ENCODE assay signal across 23 mouse cellular contexts in the genomic region with DNA sequence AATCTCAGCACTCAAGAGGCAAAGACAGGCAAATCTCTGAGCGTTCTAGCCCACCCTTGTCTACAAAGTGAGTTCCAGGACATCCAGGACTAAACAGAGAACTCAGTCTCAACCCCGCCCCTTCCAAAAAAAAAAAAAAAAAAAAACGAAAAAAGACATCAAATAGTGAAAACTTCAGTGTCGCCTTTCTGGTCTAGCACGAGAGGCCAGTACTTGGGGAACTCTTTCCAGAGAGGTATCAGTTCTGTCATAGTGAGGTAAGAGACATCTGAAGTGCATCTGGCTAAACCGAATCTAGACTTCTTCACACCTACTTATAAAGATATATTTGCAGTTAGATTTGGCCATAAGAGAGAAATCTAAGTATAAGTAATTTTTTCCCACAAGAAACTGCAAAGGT.
DNase-seq lines count a peak whose midpoint lies in the region; ATAC-seq and TF ChIP-seq lines count a peak whose summit lies in the region.
"Had no signal": no experiment of that assay in that cellular context is flagged by ENCODE, and none has a peak within 500 bp of the region (broad histone marks: within the 10 kb centered on the region; RNA-seq: fewer than 3 reads in every experiment).

No protein-coding gene starts in this region.

- no peak for DNase-seq in hindbrain, embryonic 11.5 days (ENCODE audit: low spot score)
- no peak for DNase-seq in hindbrain, postnatal 0 days (ENCODE audit: low spot score)
- DNase-seq in midbrain, embryonic 10.5 days (ENCODE audit: low spot score): no peak
- DNase-seq in midbrain, embryonic 14.5 days: no peak
- DNase-seq in CH12.LX (ENCODE audit: extremely low read depth): peak; percentile 48
- no peak for DNase-seq in natural killer cell, adult 2 months (ENCODE audit: low spot score in 2 of 2)
- DNase-seq: adrenal gland, adult 8-10 months; adrenal gland, postnatal 25 days; cerebellum, adult 11-12 months; cerebellum, adult 8-10 months; cerebellum, postnatal 10 days; cerebellum, postnatal 36 days; forebrain, postnatal 0 days; gastrocnemius, adult 2 months; gastrocnemius, postnatal 14 days had no signal

- H3K27me3 ChIP-seq in hindbrain, embryonic 11.5 days (ENCODE audit: control insufficient read depth, insufficient read depth, low read length): no peaks in the 10 kb centered on the region
- H3K27me3 ChIP-seq in hindbrain, postnatal 0 days (ENCODE audit: insufficient read depth, low read length): no peaks in the 10 kb centered on the region
- no peaks in the 10 kb centered on the region for H3K27me3 ChIP-seq in midbrain, embryonic 10.5 days (ENCODE audit: low read depth, poor library complexity, severe bottlenecking)
- H3K27me3 ChIP-seq in midbrain, embryonic 16.5 days (ENCODE audit: control insufficient read depth, insufficient read depth, low read depth, low read length): no peaks in the 10 kb centered on the region
- no peaks in the 10 kb centered on the region for H3K27me3 ChIP-seq in midbrain, embryonic 14.5 days (ENCODE audit: control insufficient read depth, insufficient read depth, low read length)
- H3K27me3 ChIP-seq in midbrain, embryonic 13.5 days: no peaks in the 10 kb centered on the region
- no peaks in the 10 kb centered on the region for H3K27me3 ChIP-seq in CH12.LX (replicated peaks)
- H3K27me3 ChIP-seq: embryonic facial prominence, embryonic 13.5 days had no signal

- H3K9ac ChIP-seq in hindbrain, embryonic 11.5 days (ENCODE audit: low read depth, low read length): no peak overlapping the region
- no peak overlapping the region for H3K9ac ChIP-seq in hindbrain, postnatal 0 days (replicated peaks; ENCODE audit: low read length)
- H3K9ac ChIP-seq in midbrain, embryonic 16.5 days (ENCODE audit: low read depth, low read length): no peak overlapping the region
- H3K9ac ChIP-seq in midbrain, embryonic 14.5 days (replicated peaks; ENCODE audit: low read length): no peak overlapping the region
- H3K9ac ChIP-seq in midbrain, embryonic 13.5 days (replicated peaks): no peak overlapping the region
- H3K9ac ChIP-seq in CH12.LX (ENCODE audit: insufficient read depth, low read depth): no peak overlapping the region
- H3K9ac ChIP-seq: embryonic facial prominence, embryonic 13.5 days; forebrain, postnatal 0 days had no signal

- peak overlapping the region; percentile 3; the same call in 1 of the 2 replicates for H3K27ac ChIP-seq in hindbrain, embryonic 11.5 days (ENCODE audit: low read depth, low read length)
- no peak overlapping the region for H3K27ac ChIP-seq in hindbrain, postnatal 0 days
- H3K27ac ChIP-seq in midbrain, embryonic 10.5 days (replicated peaks): peak overlapping the region; percentile 83
- no peak overlapping the region for H3K27ac ChIP-seq in midbrain, embryonic 16.5 days (ENCODE audit: low read length)
- H3K27ac ChIP-seq in midbrain, embryonic 14.5 days (replicated peaks; ENCODE audit: low read depth, low read length): 0 out of 2 replicates have a peak overlapping the region, but pooled peaks have one; percentile 28
- no peak overlapping the region for H3K27ac ChIP-seq in midbrain, embryonic 13.5 days
- H3K27ac ChIP-seq in CH12.LX (ENCODE audit: insufficient read depth, low read depth): no peak overlapping the region
- H3K27ac ChIP-seq: embryonic facial prominence, embryonic 10.5 days; embryonic facial prominence, embryonic 13.5 days; gastrocnemius, adult 2 months had no signal

- H3K9me3 ChIP-seq in hindbrain, embryonic 11.5 days (ENCODE audit: control insufficient read depth, low read length): no peaks in the 10 kb centered on the region
- no peaks in the 10 kb centered on the region for H3K9me3 ChIP-seq in hindbrain, postnatal 0 days (ENCODE audit: low read length)
- H3K9me3 ChIP-seq in midbrain, embryonic 10.5 days (replicated peaks): no peaks in the 10 kb centered on the region
- H3K9me3 ChIP-seq in midbrain, embryonic 16.5 days (replicated peaks; ENCODE audit: control insufficient read depth, low read length, poor library complexity, severe bottlenecking): no peaks in the 10 kb centered on the region
- no peaks in the 10 kb centered on the region for H3K9me3 ChIP-seq in midbrain, embryonic 14.5 days (ENCODE audit: control insufficient read depth, low read length)
- H3K9me3 ChIP-seq in midbrain, embryonic 13.5 days: no peaks in the 10 kb centered on the region
- no peaks in the 10 kb centered on the region for H3K9me3 ChIP-seq in CH12.LX (replicated peaks; ENCODE audit: low read length)
- H3K9me3 ChIP-seq: embryonic facial prominence, embryonic 10.5 days; embryonic facial prominence, embryonic 13.5 days had no signal

- H3K36me3 ChIP-seq in hindbrain, embryonic 11.5 days (ENCODE audit: control insufficient read depth, insufficient read depth, low read length): no peaks in the 10 kb centered on the region
- no peaks in the 10 kb centered on the region for H3K36me3 ChIP-seq in hindbrain, postnatal 0 days (ENCODE audit: insufficient read depth, low read length)
- H3K36me3 ChIP-seq in midbrain, embryonic 10.5 days: no peaks in the 10 kb centered on the region
- H3K36me3 ChIP-seq in midbrain, embryonic 16.5 days (ENCODE audit: control insufficient read depth, insufficient read depth, low read length): no peaks in the 10 kb centered on the region
- no peaks in the 10 kb centered on the region for H3K36me3 ChIP-seq in midbrain, embryonic 14.5 days (ENCODE audit: control insufficient read depth, insufficient read depth, low read length)
- H3K36me3 ChIP-seq in midbrain, embryonic 13.5 days: no peaks in the 10 kb centered on the region
- H3K36me3 ChIP-seq in CH12.LX (replicated peaks in 1 of 2; ENCODE audit: control insufficient read depth in 1 of 2, insufficient read depth in 1 of 2, low read length in 1 of 2): no peaks in the 10 kb centered on the region
- H3K36me3 ChIP-seq: embryonic facial prominence, embryonic 10.5 days; embryonic facial prominence, embryonic 13.5 days had no signal

- no peak for TF ChIP-seq CTCF in hindbrain, postnatal 0 days (IDR thresholded peaks at IDR 0.05; ENCODE audit: low read depth)
- no peak for TF ChIP-seq CTCF in CH12.LX (conservative IDR thresholded peaks at IDR 0.05 in 1 of 2, IDR thresholded peaks at IDR 0.05 in 1 of 2; ENCODE audit: low read depth in 2 of 2, low read length in 2 of 2)

- H3K79me2 ChIP-seq in CH12.LX (replicated peaks; ENCODE audit: control insufficient read depth, extremely low read depth, insufficient read depth, poor library complexity, severe bottlenecking): no peaks in the 10 kb centered on the region

- TF ChIP-seq POLR2A in CH12.LX (IDR thresholded peaks at IDR 0.05; ENCODE audit: low read depth, low read length): no peak

- no peak for TF ChIP-seq EP300 in CH12.LX (IDR thresholded peaks at IDR 0.05; ENCODE audit: low read length)

- WGBS in hindbrain, embryonic 11.5 days: 46% methylated on average over 6 of the region's 6 CpGs
- 44% methylated on average over 6 of the region's 6 CpGs for WGBS in hindbrain, postnatal 0 days
- 57% methylated on average over 6 of the region's 6 CpGs for WGBS in midbrain, embryonic 10.5 days
- WGBS in midbrain, embryonic 16.5 days: 41% methylated on average over 6 of the region's 6 CpGs
- whole genome bisulfite sequencing in midbrain, embryonic 14.5 days: 29% methylated on average over 6 of the region's 6 CpGs
- 35% methylated on average over 6 of the region's 6 CpGs for WGBS in midbrain, embryonic 13.5 days

- dilution Hi-C loops in CH12.LX (cut with MboI; ENCODE audit: extremely low pct_ligation_motif_present, extremely low pct_unique_long_range_greater_than_20kb, low sequenced_read_pairs): no loop called here

- ATAC-seq in hindbrain, embryonic 11.5 days (ENCODE audit: low FRiP score): peak; percentile 41
- no peak for ATAC-seq in hindbrain, postnatal 0 days
- ATAC-seq in midbrain, embryonic 16.5 days: no peak
- ATAC-seq in midbrain, embryonic 14.5 days (ENCODE audit: low FRiP score, low TSS enrichment): 0 out of 2 replicates have a peak, but pooled peaks have one; percentile 43
- ATAC-seq in midbrain, embryonic 13.5 days: no peak
- ATAC-seq: activated CD4-positive, CD25-positive, alpha-beta regulatory T cell, adult 4 months; CD4-positive, CD25-positive, alpha-beta regulatory T cell, adult 4 months; forebrain, postnatal 0 days had no signal

- no peak overlapping the region for H3K4me3 ChIP-seq in hindbrain, embryonic 11.5 days (ENCODE audit: low read depth, low read length)
- H3K4me3 ChIP-seq in hindbrain, postnatal 0 days (ENCODE audit: low read length): no peak overlapping the region
- H3K4me3 ChIP-seq in midbrain, embryonic 10.5 days: no peak overlapping the region
- no peak overlapping the region for H3K4me3 ChIP-seq in midbrain, embryonic 16.5 days (ENCODE audit: low read depth, low read length)
- no peak overlapping the region for H3K4me3 ChIP-seq in midbrain, embryonic 14.5 days (replicated peaks; ENCODE audit: low read depth, low read length)
- no peak overlapping the region for H3K4me3 ChIP-seq in midbrain, embryonic 13.5 days (replicated peaks)
- H3K4me3 ChIP-seq in CH12.LX (replicated peaks in 1 of 3; ENCODE audit: low read depth in 2 of 3, low read length in 2 of 3, poor library complexity in 1 of 3): no peak overlapping the region
- H3K4me3 ChIP-seq: embryonic facial prominence, embryonic 10.5 days; embryonic facial prominence, embryonic 13.5 days; erythroblast, embryonic 14.5 days; gastrocnemius, adult 2 months had no signal

- TF ChIP-seq RAD21 in CH12.LX (IDR thresholded peaks at IDR 0.05; ENCODE audit: low read depth, low read length): no peak

- in situ Hi-C loops in CH12.LX (cut with MboI; ENCODE audit: low pct_ligation_motif_present, low pct_unique_long_range_greater_than_20kb, low sequenced_read_pairs): no loop called here

- H3K4me1 ChIP-seq in hindbrain, embryonic 11.5 days (replicated peaks; ENCODE audit: control insufficient read depth, insufficient read depth, low read length): no peaks in the 10 kb centered on the region
- no peaks in the 10 kb centered on the region for H3K4me1 ChIP-seq in hindbrain, postnatal 0 days (ENCODE audit: insufficient read depth, low read length)
- peaks cover 46% of the 10 kb centered on the region for H3K4me1 ChIP-seq in midbrain, embryonic 10.5 days
- H3K4me1 ChIP-seq in midbrain, embryonic 16.5 days (ENCODE audit: control insufficient read depth, insufficient read depth, low read length): peaks cover 8% of the 10 kb centered on the region
- H3K4me1 ChIP-seq in midbrain, embryonic 14.5 days (ENCODE audit: control insufficient read depth, insufficient read depth, low read length): peaks cover 12% of the 10 kb centered on the region
- peaks cover 26% of the 10 kb centered on the region for H3K4me1 ChIP-seq in midbrain, embryonic 13.5 days (replicated peaks)
- H3K4me1 ChIP-seq in CH12.LX (ENCODE audit: control insufficient read depth in 1 of 2, insufficient read depth in 2 of 2): peaks cover 0 to 16% of the 10 kb centered on the region in 2 experiments; a peak in 3 of 4 replicates

- H3K4me2 ChIP-seq in hindbrain, embryonic 11.5 days (replicated peaks; ENCODE audit: low read depth, low read length): no peak overlapping the region
- H3K4me2 ChIP-seq in hindbrain, postnatal 0 days (ENCODE audit: low read depth, low read length): no peak overlapping the region
- no peak overlapping the region for H3K4me2 ChIP-seq in midbrain, embryonic 16.5 days (ENCODE audit: low read length)
- no peak overlapping the region; the same call in 1 of the 2 replicates for H3K4me2 ChIP-seq in midbrain, embryonic 14.5 days (ENCODE audit: low read length)
- H3K4me2 ChIP-seq in midbrain, embryonic 13.5 days (replicated peaks): no peak overlapping the region
- no peak overlapping the region for H3K4me2 ChIP-seq in CH12.LX (ENCODE audit: insufficient read depth, low read depth, poor library complexity, severe bottlenecking)
- H3K4me2 ChIP-seq: embryonic facial prominence, embryonic 13.5 days; heart, embryonic 11.5 days had no signal

Comparison
In these comparisons a context has a peak if more than half of its experiments do, and no peak if none do; other contexts are left out.
1. ATAC-seq: peak in hindbrain, embryonic 11.5 days (single experiment) and midbrain, embryonic 14.5 days (single experiment); none in hindbrain, postnatal 0 days (single experiment), midbrain, embryonic 16.5 days (single experiment) and midbrain, embryonic 13.5 days (single experiment).
2. H3K27ac ChIP-seq: peak in hindbrain, embryonic 11.5 days (single experiment), midbrain, embryonic 10.5 days (single experiment) and midbrain, embryonic 14.5 days (single experiment); none in hindbrain, postnatal 0 days (single experiment), midbrain, embryonic 16.5 days (single experiment), midbrain, embryonic 13.5 days (single experiment) and CH12.LX (single experiment).